In the genomic region with DNA sequence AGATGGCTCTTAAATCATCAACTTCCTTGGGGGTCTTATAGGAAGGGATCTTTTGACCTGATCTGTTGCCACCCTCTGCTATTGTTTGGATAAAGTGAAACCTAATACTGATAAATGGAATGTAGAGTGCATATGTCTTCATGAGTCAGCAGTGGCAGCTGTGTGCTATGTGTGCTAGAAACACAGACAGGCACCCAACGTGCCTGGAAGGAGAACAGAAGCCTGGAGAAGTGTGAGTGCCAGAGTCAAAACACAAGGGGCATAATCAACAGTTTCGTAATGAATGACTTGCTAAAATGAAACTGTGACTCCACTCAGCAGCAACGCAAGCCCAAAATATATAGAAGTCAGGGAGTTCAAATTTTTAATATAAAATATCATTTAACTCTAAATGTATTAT, we compare ENCODE assay signal across 22 mouse cellular contexts.
DNase-seq lines count a peak whose midpoint lies in the region; ATAC-seq and TF ChIP-seq lines count a peak whose summit lies in the region.
"Had no signal": no experiment of that assay in that cellular context is flagged by ENCODE, and none has a peak within 500 bp of the region (broad histone marks: within the 10 kb centered on the region; RNA-seq: fewer than 3 reads in every experiment).

No protein-coding gene starts in this region.

- H3K36me3 ChIP-seq in myocyte (ENCODE audit: control insufficient read depth, insufficient read depth), result no peaks in the 10 kb centered on the region
- H3K36me3 ChIP-seq: embryonic facial prominence, embryonic 13.5 days; heart, embryonic 15.5 days; limb, embryonic 13.5 days; liver, embryonic 13.5 days; neural tube, embryonic 13.5 days had no signal

- no peak overlapping the region for H3K4me2 ChIP-seq in myocyte (ENCODE audit: low read depth)
- H3K4me2 ChIP-seq: embryonic facial prominence, embryonic 13.5 days; heart, embryonic 15.5 days; limb, embryonic 13.5 days; liver, embryonic 13.5 days; lung, embryonic 14.5 days; neural tube, embryonic 13.5 days had no signal

- no peak overlapping the region for H3ac ChIP-seq in myocyte (ENCODE audit: control insufficient read depth, insufficient read length)

- no peaks in the 10 kb centered on the region for H3K27me3 ChIP-seq in myocyte (ENCODE audit: control insufficient read depth, insufficient read depth, insufficient read length)

- H3K4me3 ChIP-seq in myocyte, result no peak overlapping the region
- H3K4me3 ChIP-seq: embryonic facial prominence, embryonic 13.5 days; heart, embryonic 15.5 days; limb, embryonic 13.5 days; liver, embryonic 13.5 days; neural tube, embryonic 13.5 days had no signal

- no peak for TF ChIP-seq POLR2A in myocyte (IDR thresholded peaks at IDR 0.05; ENCODE audit: insufficient read length, low read depth)

- DNase-seq in embryo, embryonic 11 days, result peak; percentile 25
- DNase-seq in embryo, embryonic 10 days (ENCODE audit: low spot score), result no peak
- DNase-seq in layer of hippocampus, adult 9-11 months, result peak; percentile 56
- no peak for DNase-seq in layer of hippocampus, adult 9-10 months (ENCODE audit: low spot score)
- DNase-seq in thymus, postnatal 0 days (ENCODE audit: low spot score), result no peak
- no peak for DNase-seq in urinary bladder, adult 18-20 months (ENCODE audit: low spot score in 2 of 2)
- DNase-seq: cerebellum, adult 8-10 months; gastrocnemius, postnatal 14 days; kidney, adult 9 months; kidney, postnatal 36 days; liver, embryonic 13.5 days; lung, embryonic 14.5 days; lung, postnatal 36 days; right cerebral cortex, adult 18-20 months; thymus, postnatal 14 days had no signal

- no peaks in the 10 kb centered on the region for H3K79me2 ChIP-seq in myocyte (ENCODE audit: control insufficient read depth, insufficient read depth)

- ATAC-seq in megakaryocyte, adult 5-6 weeks (ENCODE audit: poor library complexity, severe bottlenecking), result peak; percentile 39
- ATAC-seq: inflammation-experienced regulatory T-cells, adult 6 months had no signal

TF ChIP-seq in myocyte, 11 proteins besides CTCF, POLR2A, EP300 and RAD21:
- TF ChIP-seq TCF12 (IDR thresholded peaks at IDR 0.05; ENCODE audit: insufficient read depth, poor library complexity, severe bottlenecking), result no peak
- TF ChIP-seq MAX (IDR thresholded peaks at IDR 0.05; ENCODE audit: low read depth), result no peak
- no peak for TF ChIP-seq CEBPB (IDR thresholded peaks at IDR 0.05; ENCODE audit: insufficient read depth, poor library complexity, severe bottlenecking)
- TF ChIP-seq MYOG (IDR thresholded peaks at IDR 0.05; ENCODE audit: control insufficient read depth in 1 of 3, insufficient read depth in 1 of 3, insufficient read length in 2 of 3, low read depth in 2 of 3), result peak in 2 of 3 experiments; percentile 25 to 41
- TF ChIP-seq MYOD1 (IDR thresholded peaks at IDR 0.05; ENCODE audit: control insufficient read depth in 1 of 3, insufficient read length in 2 of 3, low read depth in 2 of 3), result peak in 2 of 3 experiments; percentile 79 to 86
- no peak for TF ChIP-seq USF1 (IDR thresholded peaks at IDR 0.05; ENCODE audit: low read depth)
TF ChIP-seq in myocyte: peak in this region for 2.

Comparison
In these comparisons a context has a peak if more than half of its experiments do, and no peak if none do; other contexts are left out.
1. DNase-seq: peak in embryo, embryonic 11 days (single experiment) and layer of hippocampus, adult 9-11 months (single experiment); none in embryo, embryonic 10 days (single experiment), layer of hippocampus, adult 9-10 months (single experiment), thymus, postnatal 0 days (single experiment) and urinary bladder, adult 18-20 months (0 of 2).